Mouse (Mus musculus) ovary, postnatal 36 days (tissue): ENCODE data around the gene Uvrag.

ENCODE experiments used
- DNase-seq: peaks from one replicate; pipeline ENCODE4 v3.0.0; 2022; ENCODE audit warnings: low spot score, mixed read lengths

Uvrag gene

GRCm38 (mm10) chr7:99164873-99165410, 24.0 kb upstream of the Uvrag start:
- DNase-seq, result no peak

- no peak for DNase-seq
These were observed 21.5 kb upstream of the Uvrag start for GRCm38 (mm10) chr7:99162462-99162861.

DNA sequence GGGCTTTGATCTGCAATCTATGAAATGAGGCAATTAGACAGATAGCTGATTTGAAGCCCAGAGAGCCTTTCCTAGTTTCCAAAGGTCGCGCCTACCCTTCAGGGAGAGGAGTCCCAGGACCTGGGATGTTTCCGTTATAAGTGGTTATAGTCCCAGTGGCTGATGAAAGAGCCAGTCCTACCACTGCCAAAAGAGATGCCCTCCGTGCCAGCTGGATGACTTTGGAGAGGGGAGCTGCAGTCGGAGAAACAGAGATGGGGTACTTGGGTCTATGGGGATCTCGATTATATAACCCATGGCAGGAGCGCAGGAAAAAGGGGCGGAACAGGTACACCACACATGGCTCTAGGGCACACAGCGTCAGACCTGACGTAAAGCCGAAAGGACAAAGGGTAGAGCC, 21.0 kb upstream of the Uvrag start:
- DNase-seq, result no peak

DNA sequence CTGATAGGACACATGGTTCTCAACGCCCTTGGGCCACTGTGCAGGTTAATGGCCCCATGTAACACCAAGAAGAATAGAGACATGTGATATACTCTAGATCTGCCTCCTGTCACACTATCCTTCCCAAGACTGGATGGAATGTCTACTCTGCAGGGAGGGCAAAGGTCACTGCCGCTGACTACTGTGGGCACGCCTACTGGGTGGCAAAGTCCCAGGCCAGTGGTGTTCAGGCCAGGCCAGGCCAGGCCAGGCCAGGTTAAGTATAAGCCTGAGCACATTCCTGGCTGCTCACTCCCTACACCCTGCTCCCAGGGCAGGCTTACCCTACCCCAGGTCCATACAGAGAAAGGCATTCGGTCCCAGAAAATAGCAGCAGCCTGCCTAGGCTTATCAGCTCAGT, 20.6 kb upstream of the Uvrag start:
- DNase-seq, result no peak

DNA sequence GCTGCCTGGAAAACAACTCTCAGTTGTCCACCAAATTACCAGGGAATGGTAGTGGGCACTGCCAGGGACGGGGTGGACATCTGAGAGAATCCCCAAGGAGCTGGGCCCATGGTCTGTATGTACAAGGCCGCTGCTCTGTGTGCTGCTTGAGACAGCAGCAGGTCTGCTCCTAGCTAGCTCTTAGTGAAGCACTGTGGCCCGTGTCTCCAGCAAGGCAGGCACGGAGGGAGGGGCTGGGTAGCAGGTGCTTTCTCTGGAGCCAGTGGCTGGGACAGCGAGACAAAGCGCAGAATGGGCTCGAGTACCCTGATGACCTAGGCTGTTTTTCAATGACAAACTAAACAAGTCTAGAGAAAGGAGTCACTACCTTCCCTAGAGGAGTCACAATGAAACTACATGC, 20.1 kb upstream of the Uvrag start:
- no peak for DNase-seq

DNA sequence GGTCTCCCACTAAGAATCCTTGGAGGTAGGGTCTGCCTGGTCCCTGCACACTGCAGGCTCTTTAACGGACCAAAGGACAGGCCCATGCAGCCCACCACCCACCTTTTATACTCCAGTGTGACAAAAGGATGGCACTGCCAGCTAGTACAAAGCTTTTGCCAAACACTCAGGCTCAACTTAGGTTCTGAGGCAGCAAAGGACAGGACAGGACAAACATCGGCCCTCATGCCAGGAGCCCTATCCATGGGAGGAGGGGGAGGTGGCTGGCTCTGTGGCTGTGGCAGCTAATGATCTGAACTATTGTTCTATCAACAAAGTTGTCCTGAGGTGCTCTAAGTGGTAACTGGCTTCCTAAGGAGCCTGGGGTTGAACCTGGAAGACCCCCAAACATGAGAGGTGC, 18.5 kb upstream of the Uvrag start:
- no peak for DNase-seq

- no peak for DNase-seq
These were observed 18.0 kb upstream of the Uvrag start for GRCm38 (mm10) chr7:99158904-99159303.

DNA sequence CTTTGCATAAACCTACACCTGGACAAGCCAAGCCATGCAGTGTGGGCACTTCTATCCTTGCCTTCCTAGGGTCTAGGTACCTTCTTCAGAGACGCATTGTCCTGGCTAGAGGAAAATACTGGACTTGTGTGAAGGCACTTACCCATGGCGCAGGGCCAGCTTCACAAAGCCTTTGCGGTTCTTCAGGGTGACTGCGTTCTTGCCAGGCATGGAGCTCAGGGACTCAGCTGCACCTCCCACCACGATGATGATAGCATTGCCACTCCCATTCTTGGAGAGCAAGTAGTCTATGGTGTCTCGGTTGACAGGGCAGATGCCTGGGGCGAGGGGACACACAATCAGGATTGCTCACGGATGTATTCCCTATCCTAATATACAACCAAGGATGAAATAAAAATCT, 17.1 kb upstream of the Uvrag start:
- no peak for DNase-seq

DNA sequence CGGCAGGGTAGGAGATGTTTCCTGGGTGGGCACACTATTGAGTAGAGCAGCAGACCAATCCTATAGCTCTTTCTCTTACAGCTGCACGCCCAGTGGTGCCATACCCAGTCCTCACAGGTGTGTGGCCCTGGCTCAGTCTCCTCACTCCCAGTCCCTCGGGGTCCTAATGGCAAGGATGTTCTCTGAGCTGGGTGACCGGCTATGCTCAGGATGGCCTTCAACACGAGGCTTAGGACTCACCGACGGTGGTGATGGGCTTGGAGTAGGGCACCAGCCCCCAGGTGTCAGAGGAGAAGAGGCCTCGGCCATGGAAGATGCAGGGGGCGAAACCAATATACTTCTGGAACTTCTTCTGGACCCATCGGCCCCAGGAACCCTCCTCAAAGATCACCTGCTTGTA, 15.8 kb upstream of the Uvrag start:
- no peak for DNase-seq

GRCm38 (mm10) chr7:99155311-99156289, 14.7 kb upstream of the Uvrag start:
- DNase-seq, result peak; percentile 41

GRCm38 (mm10) chr7:99154648-99155151, 13.8 kb upstream of the Uvrag start:
- DNase-seq, result no peak

DNA sequence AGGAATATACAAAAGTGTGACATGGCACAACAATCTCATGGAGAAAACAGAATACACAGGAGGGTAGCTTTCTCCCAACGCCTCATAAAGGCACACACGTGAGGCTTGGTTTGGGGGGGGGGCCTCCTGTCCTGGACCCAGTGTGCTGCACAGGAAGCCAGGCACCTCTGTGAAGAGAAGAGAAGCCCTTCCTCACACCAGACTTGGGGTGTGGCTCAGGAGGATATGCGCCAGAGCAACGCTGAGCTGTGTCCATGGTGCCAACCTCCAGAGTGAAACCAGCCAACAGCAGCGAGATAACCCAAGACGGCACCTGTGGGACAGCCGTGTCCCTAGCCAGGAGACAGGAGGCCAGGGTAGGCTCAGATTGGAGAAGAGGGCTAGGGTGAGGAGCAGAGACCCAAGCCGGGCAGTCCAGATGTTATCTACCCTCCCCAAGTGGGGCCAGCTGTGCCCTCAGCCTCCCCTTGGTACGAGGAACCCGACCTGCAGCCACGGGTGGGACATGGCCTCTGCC, 12.8 kb upstream of the Uvrag start:
- no peak for DNase-seq

DNA sequence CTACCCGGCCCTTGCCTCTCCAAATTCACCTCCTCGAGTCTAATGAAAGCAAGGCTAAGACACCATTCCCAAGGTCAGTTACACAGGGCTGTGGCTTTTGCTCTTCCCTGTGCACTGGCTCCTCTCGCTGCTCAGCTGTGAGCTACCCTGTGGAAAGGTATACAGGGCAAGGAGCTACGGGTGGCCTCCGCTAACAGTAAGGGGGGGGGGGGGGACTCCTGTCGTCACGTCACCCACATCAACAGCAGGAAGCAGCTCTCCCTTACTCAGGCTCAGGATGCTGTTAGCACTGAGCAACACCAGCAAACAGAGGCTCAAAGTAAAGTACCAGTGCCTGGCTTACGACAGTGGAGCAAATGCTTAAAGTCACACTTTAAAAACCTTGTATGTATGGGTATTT, 11.8 kb upstream of the Uvrag start:
- no peak for DNase-seq

DNA sequence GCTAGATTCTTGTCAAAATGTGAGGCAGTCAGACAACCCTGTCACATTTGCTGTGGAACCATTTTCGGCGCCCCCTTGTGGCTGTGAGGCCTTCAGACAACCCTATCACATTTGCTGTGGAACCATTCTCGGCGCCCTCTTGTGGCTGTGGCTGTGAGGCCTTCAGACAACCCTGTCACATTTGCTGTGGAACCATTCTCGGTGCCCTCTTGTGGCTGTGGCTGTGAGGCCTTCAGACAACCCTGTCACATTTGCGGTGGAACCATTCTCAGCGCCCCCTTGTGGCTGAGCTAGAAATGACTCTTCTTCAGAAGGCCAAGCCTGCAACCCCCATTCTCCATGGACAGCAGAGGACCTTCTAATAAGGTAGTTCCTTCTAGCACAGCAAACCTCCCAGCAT, 10.4 kb upstream of the Uvrag start:
- DNase-seq, result peak; percentile 92

DNA sequence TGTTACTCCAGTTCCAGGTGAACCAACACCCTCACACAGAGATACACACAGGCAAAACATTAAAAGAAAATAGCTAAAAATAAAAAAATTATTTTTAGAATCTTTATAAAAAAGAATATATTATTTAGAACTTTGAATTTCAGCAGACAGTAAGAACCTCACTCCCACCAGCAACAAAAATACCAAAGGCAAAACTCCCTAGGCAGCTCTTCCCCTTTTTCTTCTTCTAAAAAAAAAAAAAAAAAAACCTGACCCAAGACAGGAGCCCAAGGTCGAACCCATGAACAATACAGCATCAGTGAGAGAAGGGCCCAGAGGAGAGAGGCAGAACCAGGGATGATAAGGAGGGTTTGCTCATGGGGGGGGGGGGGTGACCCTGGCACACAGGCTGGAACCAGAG, 8.1 kb upstream of the Uvrag start:
- DNase-seq, result no peak

GRCm38 (mm10) chr7:99147494-99147893, 6.6 kb upstream of the Uvrag start:
- no peak for DNase-seq

DNA sequence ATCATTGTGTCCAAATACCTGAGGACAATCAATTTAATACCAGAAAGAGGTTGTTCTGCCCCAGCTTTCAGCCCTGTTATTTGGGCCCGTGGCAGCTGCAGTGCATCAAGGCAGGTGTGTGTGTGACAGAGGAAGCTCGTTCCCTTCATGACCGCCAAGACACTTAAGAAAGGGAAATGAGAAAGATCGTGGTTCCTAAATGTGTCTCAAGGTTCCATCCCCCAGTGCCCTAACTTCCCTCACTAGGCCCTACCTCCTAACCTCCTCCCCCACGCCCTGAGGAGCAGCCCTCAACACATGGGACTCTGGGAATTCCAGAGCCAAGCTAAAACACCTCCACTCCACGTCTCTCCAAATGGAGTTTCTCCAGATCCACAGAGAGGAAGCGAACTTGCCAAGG, 6.0 kb upstream of the Uvrag start:
- no peak for DNase-seq

- no peak for DNase-seq
These were observed 5.1 kb upstream of the Uvrag start for GRCm38 (mm10) chr7:99146011-99146410.

GRCm38 (mm10) chr7:99144616-99145015, 3.7 kb upstream of the Uvrag start:
- DNase-seq, result no peak

DNA sequence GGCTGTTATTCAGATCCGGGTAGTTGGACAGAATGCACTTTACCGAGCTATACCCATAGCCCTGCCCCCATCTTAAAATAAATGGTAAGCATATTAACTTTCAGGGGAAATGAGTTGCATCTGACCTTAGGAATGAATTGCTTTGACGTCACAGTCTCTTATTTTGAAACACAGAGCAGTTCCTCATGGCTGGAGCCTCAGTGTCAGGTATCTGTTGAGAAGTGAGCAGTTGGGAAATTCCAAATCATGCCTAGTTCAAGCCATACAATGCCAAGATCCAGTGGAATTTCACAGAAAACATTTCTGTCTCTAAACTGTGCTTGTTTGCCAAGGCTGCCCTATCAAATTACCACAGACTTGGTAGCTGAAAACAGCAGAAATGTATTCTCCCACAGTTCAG, 2.3 kb upstream of the Uvrag start:
- DNase-seq, result no peak

- DNase-seq, result no peak
These were observed 1.1 kb upstream of the Uvrag start for GRCm38 (mm10) chr7:99141919-99142606.

DNA sequence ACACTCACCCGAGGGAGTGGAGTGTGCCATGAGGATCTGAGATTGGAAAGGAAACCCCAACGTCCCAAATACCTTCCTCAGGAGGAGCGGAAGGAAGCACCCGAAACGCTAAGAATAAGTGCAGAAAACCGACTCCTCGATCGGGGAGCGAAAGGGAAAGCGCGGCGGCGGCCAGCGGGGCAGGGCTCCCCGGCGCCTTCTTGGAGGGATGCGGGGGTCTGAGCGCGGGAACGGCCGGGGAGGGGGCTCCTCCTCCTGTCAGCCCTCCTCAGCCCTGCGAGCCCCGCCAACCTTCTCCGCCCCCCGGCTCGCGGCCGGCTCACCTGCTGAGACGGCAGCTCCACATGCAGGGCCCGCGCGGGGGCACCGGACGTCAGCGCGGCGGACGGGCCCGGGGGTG, 430 bp downstream of the Uvrag start:
- no peak for DNase-seq
